Mouse (Mus musculus): ENCODE data around the gene Tnfaip2. TPM values are rescaled to one million over a fixed set of nuclear protein-coding genes. Genes with fewer than 3 reads are reported as not detected.
A peak's percentile ranks its signal among the peaks of the same experiment; 100 is the strongest.

Tnfaip2 gene
- polyA plus RNA-seq, 1 experiment from 2014 or later: 4.0 TPM

DNA sequence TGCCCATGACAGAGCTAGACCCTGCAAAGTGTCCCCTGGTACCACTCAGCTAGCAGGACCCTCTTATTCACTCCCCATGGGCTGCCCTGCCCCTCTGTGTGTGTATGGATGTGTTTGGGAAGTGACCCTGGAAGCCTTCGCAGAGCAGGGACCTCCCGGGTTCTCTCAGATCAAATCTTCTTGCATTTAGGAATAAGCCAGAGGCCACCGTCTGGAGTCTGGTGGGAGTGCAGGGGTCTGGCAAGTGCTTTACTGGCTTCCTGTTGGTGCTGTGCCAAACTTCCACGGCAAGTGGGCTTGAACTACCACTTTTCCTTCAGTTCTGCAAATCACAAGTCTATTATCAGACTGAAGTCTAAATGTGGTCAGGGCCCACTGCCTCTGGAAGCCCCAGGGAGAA, 11.8 kb downstream of the Tnfaip2 start:
- WGBS: 35% methylated on average over 4 of the region's 4 CpGs
- Histone ChIP-seq H3K4me3 (no peak overlapping the region), H3K36me3 (replicated peaks) (no peaks in the 10 kb centered on the region), H3K27ac (replicated peaks) (no peak overlapping the region), H3K9me3 (no peaks in the 10 kb centered on the region), H3K4me1 (peaks cover 37% of the 10 kb centered on the region), H3K27me3 (replicated peaks; ENCODE audit: low read depth, poor library complexity, severe bottlenecking) (peaks cover 97% of the 10 kb centered on the region)
- peak; percentile 30 for DNase-seq (ENCODE audit: low spot score)

DNA sequence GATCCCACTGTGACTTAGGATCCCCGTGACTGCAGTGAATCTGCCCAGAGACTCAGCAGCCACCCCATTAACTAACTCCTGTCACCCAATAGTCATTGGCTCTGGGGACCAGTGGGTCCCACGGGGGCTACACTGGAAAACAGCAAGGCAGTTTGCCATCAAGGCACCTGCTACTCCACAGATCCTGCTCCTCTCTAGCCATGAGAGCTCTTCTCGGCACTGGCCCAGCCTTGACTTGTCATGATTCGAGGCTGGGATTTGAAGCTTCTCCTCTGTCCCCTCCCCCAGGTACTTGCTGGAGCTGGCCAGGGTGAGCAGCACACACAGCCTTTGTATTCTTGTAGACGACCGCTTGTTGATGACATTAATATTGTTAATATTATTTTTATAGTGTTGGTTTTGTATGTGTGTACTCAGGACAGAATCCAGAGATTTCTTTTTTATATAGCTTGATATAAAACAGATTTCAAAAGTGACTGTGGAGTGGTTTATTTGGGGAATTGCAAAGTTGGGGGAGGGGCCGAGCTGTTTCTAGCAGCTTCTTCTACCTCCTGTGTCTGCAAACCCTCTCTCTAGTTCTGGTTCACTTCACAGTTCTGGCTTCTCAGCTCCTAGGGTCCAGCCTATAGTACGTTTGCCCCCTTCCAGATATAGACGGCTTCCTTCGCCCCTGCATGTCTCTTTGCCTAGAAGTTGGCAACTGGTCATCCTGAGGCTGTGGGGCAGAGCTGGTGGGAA, 12.4 kb downstream of the Tnfaip2 start:
- H3K9me3 ChIP-seq: no peaks in the 10 kb centered on the region
- no peak for DNase-seq (ENCODE audit: low spot score)
- no peak overlapping the region for H3K4me3 ChIP-seq
- H3K27me3 ChIP-seq (replicated peaks; ENCODE audit: low read depth, poor library complexity, severe bottlenecking): peaks cover 93% of the 10 kb centered on the region
- no peaks in the 10 kb centered on the region for H3K36me3 ChIP-seq (replicated peaks)
- 63% methylated on average over 10 of the region's 10 CpGs for WGBS
- H3K27ac ChIP-seq (replicated peaks): no peak overlapping the region
- peaks cover 30% of the 10 kb centered on the region for H3K4me1 ChIP-seq

DNA sequence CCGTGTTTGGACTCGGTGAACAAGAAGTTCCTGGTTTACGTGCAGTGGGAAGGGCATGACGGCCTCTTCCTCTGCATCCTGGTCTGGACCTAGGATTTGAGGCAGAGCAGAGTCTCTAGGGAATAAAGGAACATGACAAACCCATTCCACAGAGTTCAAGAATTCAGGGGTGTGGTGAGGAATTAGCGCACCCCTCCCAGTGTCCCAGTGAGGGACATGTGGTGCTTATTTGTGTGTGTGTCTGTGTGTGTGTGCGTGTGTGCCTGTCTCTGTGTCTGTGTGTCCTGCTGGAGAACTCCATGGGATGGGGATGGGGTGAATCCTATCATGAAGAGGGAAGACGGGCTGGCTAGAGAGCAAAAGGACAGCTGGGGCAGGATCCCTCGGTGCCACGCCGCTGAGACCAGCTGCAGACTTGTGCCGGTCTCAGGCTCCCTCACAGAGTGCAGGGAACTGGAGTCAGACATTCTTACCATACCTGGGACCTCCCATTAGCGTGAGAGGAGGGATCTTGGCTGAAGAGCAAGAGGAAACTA, 13.1 kb downstream of the Tnfaip2 start:
- Histone ChIP-seq H3K27me3 (replicated peaks; ENCODE audit: low read depth, poor library complexity, severe bottlenecking) (peaks cover 93% of the 10 kb centered on the region), H3K36me3 (replicated peaks) (no peaks in the 10 kb centered on the region), H3K4me3 (no peak overlapping the region), H3K4me1 (peaks cover 23% of the 10 kb centered on the region), H3K27ac (replicated peaks) (no peak overlapping the region), H3K9me3 (no peaks in the 10 kb centered on the region)
- WGBS: 69% methylated on average over 12 of the region's 12 CpGs
- DNase-seq (ENCODE audit: low spot score): no peak

DNA sequence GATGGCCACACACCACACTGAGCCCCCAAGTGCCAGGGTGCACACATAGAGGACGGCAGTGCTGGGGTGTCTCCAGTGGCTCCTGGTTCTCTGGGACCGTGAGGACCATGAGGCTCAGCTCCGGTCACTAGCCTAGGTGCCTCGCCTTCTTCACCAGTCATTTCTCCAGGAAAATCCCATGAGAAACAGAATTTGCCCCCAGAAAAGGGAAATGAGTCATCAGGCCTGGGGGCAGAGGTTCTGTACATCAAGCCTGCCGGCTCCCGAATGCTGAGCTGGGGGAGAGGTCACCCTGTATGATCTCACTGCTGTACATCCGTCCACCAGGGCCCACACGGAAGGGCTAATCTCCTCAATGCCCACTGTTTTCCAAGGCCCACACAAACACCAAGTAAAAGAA, 13.6 kb downstream of the Tnfaip2 start:
- peaks cover 18% of the 10 kb centered on the region for H3K4me1 ChIP-seq
- DNase-seq (ENCODE audit: low spot score): no peak
- H3K27me3 ChIP-seq (replicated peaks; ENCODE audit: low read depth, poor library complexity, severe bottlenecking): peaks cover 93% of the 10 kb centered on the region
- 58% methylated on average over 8 of the region's 8 CpGs for WGBS
- no peaks in the 10 kb centered on the region for H3K36me3 ChIP-seq (replicated peaks)
- no peak overlapping the region for H3K27ac ChIP-seq (replicated peaks)
- H3K9me3 ChIP-seq: no peaks in the 10 kb centered on the region
- no peak overlapping the region for H3K4me3 ChIP-seq

DNA sequence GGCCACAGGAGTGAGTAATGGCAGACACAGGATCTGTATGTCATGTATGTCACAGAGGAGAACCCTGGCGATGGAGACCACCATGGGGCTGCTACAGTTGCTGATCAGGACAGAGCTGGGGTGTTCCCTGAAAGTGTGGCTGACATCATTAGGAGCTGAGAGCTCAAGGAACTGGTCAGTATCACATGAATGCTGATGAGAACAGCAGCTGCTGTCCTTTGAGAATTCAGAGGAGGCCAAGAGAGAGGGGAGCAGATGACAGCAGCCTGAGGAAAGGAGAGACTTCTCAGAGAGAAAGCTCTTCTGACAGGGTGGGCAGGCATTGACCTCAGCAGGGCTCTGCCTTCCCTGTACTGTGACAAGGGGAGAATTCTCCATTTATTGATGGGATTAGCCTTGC, 15.5 kb downstream of the Tnfaip2 start:
- H3K9me3 ChIP-seq: no peaks in the 10 kb centered on the region
- H3K27ac ChIP-seq (replicated peaks): no peak overlapping the region
- H3K36me3 ChIP-seq (replicated peaks): no peaks in the 10 kb centered on the region
- DNase-seq (ENCODE audit: low spot score): no peak
- WGBS: 96% methylated on average over 1 of the region's 1 CpGs
- no peak overlapping the region for H3K4me3 ChIP-seq
- H3K4me1 ChIP-seq: peaks cover 14% of the 10 kb centered on the region
- peaks cover 79% of the 10 kb centered on the region for H3K27me3 ChIP-seq (replicated peaks; ENCODE audit: low read depth, poor library complexity, severe bottlenecking)

DNA sequence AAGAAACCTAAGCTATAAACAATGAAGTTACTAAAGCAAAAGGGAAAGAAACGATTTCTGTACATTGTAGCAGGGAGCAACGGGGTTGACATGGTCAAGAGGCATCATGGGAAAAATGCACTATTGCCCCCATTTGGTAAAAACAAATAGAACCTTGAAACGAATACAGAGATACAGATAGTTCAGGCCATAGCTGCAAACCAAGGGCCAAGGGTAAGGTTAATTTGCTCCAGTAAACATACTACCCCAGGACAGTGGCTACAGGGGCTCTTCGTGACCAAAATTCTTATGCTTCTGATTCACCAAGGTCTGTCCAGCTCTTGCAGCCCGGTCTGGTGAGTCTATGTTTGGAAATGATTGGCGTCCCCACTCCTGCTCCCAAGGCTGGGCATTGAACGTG, 21.3 kb downstream of the Tnfaip2 start:
- no peak for DNase-seq (ENCODE audit: low spot score)
- peaks cover 14% of the 10 kb centered on the region for H3K4me1 ChIP-seq
- no peaks in the 10 kb centered on the region for H3K36me3 ChIP-seq (replicated peaks)
- WGBS: 78% methylated on average over 7 of the region's 7 CpGs
- no peak overlapping the region for H3K27ac ChIP-seq (replicated peaks)
- no peak overlapping the region for H3K4me3 ChIP-seq
- peaks cover 38% of the 10 kb centered on the region for H3K27me3 ChIP-seq (replicated peaks; ENCODE audit: low read depth, poor library complexity, severe bottlenecking)
- no peaks in the 10 kb centered on the region for H3K9me3 ChIP-seq

DNA sequence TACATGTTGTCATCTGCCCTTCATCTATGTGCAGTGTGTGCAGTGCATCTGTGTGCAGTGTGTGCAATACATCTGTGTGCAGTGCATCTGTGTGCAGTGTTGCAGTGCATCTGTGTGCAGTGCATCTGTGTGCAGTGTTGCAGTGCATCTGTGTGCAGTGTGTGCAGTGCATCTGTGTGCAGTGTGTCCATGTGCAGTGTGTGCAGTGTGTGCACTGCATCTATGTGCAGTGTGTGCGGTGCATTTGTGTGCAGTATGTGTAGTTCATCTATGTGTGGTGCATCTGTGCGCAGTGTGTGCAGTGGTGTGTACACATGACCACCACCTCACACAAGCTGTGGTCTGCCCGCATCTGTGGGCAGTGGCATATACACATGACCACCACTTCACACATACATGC, 24.1 kb downstream of the Tnfaip2 start:
- WGBS: 92% methylated on average over 3 of the region's 3 CpGs
- H3K4me1 ChIP-seq: peaks cover 17% of the 10 kb centered on the region
- peaks cover 28% of the 10 kb centered on the region; the same call in 1 of the 2 replicates for H3K27me3 ChIP-seq (replicated peaks; ENCODE audit: low read depth, poor library complexity, severe bottlenecking)
- H3K27ac ChIP-seq (replicated peaks): no peak overlapping the region
- H3K36me3 ChIP-seq (replicated peaks): no peaks in the 10 kb centered on the region
- no peak overlapping the region for H3K4me3 ChIP-seq
- no peaks in the 10 kb centered on the region for H3K9me3 ChIP-seq
- no peak for DNase-seq (ENCODE audit: low spot score)

DNA sequence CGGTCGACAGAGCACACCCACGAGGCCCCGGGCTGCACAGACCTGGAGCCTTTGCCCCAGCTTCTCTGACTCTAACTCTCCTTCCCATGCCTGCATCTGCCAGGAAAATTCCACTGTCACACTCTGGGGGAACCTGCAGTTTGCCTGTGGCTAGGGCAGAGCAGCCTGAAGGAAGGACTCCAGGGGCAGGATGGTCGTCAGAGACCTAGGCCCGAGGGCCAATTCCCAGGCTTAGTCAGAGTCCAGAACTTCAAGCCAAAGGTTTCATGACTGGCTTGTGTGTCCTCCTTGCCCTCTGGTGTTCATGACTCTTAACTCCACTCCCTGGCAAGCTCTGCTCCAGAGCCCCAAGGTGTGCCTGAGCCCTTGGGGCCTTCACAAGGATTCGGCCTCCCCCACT, 25.9 kb downstream of the Tnfaip2 start:
- Histone ChIP-seq H3K36me3 (replicated peaks) (no peaks in the 10 kb centered on the region), H3K9me3 (no peaks in the 10 kb centered on the region), H3K27ac (replicated peaks) (no peak overlapping the region), H3K27me3 (replicated peaks; ENCODE audit: low read depth, poor library complexity, severe bottlenecking) (peaks cover 29% of the 10 kb centered on the region; the same call in 1 of the 2 replicates), H3K4me1 (peaks cover 17% of the 10 kb centered on the region), H3K4me3 (no peak overlapping the region)
- 71% methylated on average over 7 of the region's 7 CpGs for WGBS
- DNase-seq (ENCODE audit: low spot score): no peak

DNA sequence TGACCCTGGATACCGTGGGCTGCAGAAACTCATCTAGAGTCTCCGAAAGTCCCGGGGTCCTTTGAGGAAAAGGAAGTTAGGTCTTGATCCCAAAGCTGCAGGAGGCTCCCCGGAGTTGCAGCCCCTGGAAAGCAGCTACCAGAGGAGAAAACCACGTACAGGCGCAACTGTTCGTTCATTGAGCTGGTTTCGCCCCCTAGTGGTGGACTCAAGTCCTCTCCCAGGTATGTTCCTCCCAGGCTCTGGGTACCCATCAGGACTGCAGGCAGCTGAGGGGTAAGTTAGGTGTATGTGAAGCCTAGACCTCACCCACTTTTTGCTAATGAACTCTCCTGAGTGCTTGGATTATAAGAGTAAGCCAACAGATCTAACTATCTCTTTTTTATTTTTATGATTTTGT, 27.2 kb downstream of the Tnfaip2 start:
- peaks cover 9% of the 10 kb centered on the region for H3K4me1 ChIP-seq
- no peaks in the 10 kb centered on the region for H3K36me3 ChIP-seq (replicated peaks)
- H3K27ac ChIP-seq (replicated peaks): no peak overlapping the region
- WGBS: 8% methylated on average over 8 of the region's 8 CpGs
- no peaks in the 10 kb centered on the region for H3K9me3 ChIP-seq
- H3K27me3 ChIP-seq (replicated peaks; ENCODE audit: low read depth, poor library complexity, severe bottlenecking): peaks cover 35% of the 10 kb centered on the region; the same call in 1 of the 2 replicates
- peak; percentile 81 for DNase-seq (ENCODE audit: low spot score)
- no peak overlapping the region for H3K4me3 ChIP-seq

DNA sequence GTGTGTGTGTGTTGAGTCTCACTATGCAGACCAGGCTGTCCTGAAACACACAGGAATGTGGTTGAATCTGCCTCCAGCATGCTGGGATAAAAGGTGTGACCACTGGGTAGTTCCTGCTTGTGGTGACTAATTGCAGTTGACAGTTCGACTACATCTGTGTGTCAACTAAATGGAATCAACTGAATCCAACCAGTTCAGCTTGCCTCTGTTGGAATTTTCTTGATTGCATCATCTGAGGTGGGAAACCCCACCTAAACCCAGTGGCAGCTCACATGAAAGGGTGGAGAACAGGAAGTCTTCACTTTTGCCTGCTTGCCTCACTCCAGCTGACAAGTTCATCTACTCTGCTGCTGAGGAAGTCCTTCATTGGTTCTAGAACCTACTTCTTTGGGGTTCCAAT, 28.9 kb downstream of the Tnfaip2 start:
- DNase-seq (ENCODE audit: low spot score): no peak
- WGBS: 81% methylated on average over 1 of the region's 1 CpGs
- Histone ChIP-seq H3K4me3 (no peak overlapping the region), H3K4me1 (peaks cover 14% of the 10 kb centered on the region), H3K27ac (replicated peaks) (no peak overlapping the region), H3K9me3 (no peaks in the 10 kb centered on the region), H3K27me3 (replicated peaks; ENCODE audit: low read depth, poor library complexity, severe bottlenecking) (peaks cover 32% of the 10 kb centered on the region; the same call in 1 of the 2 replicates), H3K36me3 (replicated peaks) (no peaks in the 10 kb centered on the region)

DNA sequence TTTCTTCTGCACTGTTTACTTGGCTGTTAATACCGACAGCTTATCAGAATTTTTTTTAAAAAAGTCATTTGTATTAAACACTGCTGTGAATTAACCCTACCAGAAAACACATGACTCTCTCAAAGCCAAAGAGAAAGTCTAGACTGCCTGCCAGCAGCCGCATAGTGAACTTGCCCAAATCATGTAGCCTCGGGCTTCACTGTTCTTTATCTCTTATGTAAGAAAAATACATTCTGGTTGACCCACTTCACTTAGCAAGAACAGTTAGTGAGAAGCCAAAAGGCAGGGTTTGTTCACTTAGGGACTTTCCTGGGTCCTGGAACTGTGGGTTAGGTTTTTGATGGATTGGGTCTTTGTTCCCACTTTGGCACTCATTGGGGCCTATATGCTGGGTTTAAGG, 29.5 kb downstream of the Tnfaip2 start:
- H3K4me3 ChIP-seq: no peak overlapping the region
- no peak overlapping the region for H3K27ac ChIP-seq (replicated peaks)
- 92% methylated on average over 3 of the region's 3 CpGs for WGBS
- no peaks in the 10 kb centered on the region for H3K36me3 ChIP-seq (replicated peaks)
- no peak for DNase-seq (ENCODE audit: low spot score)
- no peaks in the 10 kb centered on the region for H3K9me3 ChIP-seq
- peaks cover 14% of the 10 kb centered on the region for H3K4me1 ChIP-seq
- peaks cover 27% of the 10 kb centered on the region; the same call in 1 of the 2 replicates for H3K27me3 ChIP-seq (replicated peaks; ENCODE audit: low read depth, poor library complexity, severe bottlenecking)

DNA sequence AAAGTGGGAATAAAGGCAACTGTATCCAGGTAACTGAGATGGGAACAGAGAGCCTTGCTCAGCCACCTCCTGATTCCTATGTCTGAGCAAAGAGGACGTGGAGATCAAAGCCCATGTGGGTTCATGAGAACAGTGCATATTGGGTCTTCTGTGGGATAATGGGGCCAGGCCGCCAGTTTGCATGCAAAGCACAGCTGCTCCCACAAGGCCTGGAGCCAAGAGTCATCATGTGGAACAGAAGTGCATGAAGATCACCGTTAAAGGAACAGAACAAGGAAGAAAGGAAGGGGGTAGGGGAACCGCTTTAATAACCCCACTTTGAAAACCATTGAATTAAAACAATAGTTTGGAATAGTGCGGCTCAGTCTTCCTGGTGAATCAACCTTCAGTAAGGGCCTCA, 30.6 kb downstream of the Tnfaip2 start:
- Histone ChIP-seq H3K27me3 (replicated peaks; ENCODE audit: low read depth, poor library complexity, severe bottlenecking) (peaks cover 25% of the 10 kb centered on the region; the same call in 1 of the 2 replicates), H3K27ac (replicated peaks) (no peak overlapping the region), H3K36me3 (replicated peaks) (no peaks in the 10 kb centered on the region), H3K9me3 (no peaks in the 10 kb centered on the region), H3K4me3 (no peak overlapping the region), H3K4me1 (peaks cover 14% of the 10 kb centered on the region)
- DNase-seq (ENCODE audit: low spot score): no peak
- 84% methylated on average over 5 of the region's 5 CpGs for WGBS

DNA sequence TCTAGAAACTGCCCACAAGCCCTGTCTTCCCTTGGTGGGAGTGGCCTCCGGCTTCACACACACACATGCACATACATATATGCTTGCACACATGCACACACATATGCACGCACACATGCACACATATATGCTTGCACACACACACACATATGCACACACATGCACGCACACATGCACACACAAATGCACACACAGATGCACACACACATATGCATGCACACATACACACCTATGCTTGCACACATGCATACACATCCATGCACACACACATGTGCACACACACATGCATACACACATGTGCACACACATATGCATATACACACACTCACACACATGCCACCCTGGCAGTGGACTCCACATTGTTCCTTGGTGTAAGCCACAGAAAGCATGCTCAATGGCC, 32.1 kb downstream of the Tnfaip2 start:
- WGBS: 88% methylated on average over 3 of the region's 3 CpGs
- Histone ChIP-seq H3K27me3 (replicated peaks; ENCODE audit: low read depth, poor library complexity, severe bottlenecking) (peaks cover 10% of the 10 kb centered on the region; the same call in 1 of the 2 replicates), H3K4me3 (no peak overlapping the region), H3K9me3 (no peaks in the 10 kb centered on the region), H3K36me3 (replicated peaks) (no peaks in the 10 kb centered on the region), H3K4me1 (peaks cover 20% of the 10 kb centered on the region), H3K27ac (replicated peaks) (no peak overlapping the region)
- DNase-seq (ENCODE audit: low spot score): no peak
